In genomic region chr16:42874910-42875851, GRCm38 (mm10) we compare ENCODE assay signal across 8 mouse cellular contexts. TPM values are rescaled to one million over a fixed set of nuclear protein-coding genes. Genes with fewer than 3 reads are reported as not detected.
DNase-seq lines count a peak whose midpoint lies in the region; ATAC-seq and TF ChIP-seq lines count a peak whose summit lies in the region.

No protein-coding gene starts in this region.

- peak; percentile 100 for DNase-seq in 3T3-L1 (ENCODE audit: low read depth, low spot score)
- DNase-seq in adrenal gland, postnatal 4 days (ENCODE audit: low spot score in 2 of 2): peak; percentile 94 to 97
- DNase-seq in embryonic facial prominence, embryonic 14.5 days (ENCODE audit: low spot score): peak; percentile 100
- peak; percentile 98 to 99 for DNase-seq in heart, adult 2 months
- DNase-seq in kidney, adult 8-10 months: peak; percentile 100
- peak; percentile 96 to 97 for DNase-seq in spleen, postnatal 10 days (ENCODE audit: low spot score in 2 of 2)

- no peaks in the 10 kb centered on the region for H3K27me3 ChIP-seq in embryonic facial prominence, embryonic 14.5 days (replicated peaks; ENCODE audit: control insufficient read depth, insufficient read depth, low read length)
- no peaks in the 10 kb centered on the region for H3K27me3 ChIP-seq in heart, adult 2 months (ENCODE audit: control insufficient read depth, insufficient read depth, low read length)
- no peaks in the 10 kb centered on the region for H3K27me3 ChIP-seq in limb, embryonic 13.5 days
- no peaks in the 10 kb centered on the region for H3K27me3 ChIP-seq in midbrain, embryonic 16.5 days (ENCODE audit: control insufficient read depth, insufficient read depth, low read depth, low read length)

- H3K4me3 ChIP-seq in embryonic facial prominence, embryonic 14.5 days (ENCODE audit: low read depth, low read length): peak overlapping the region; percentile 67
- peak overlapping the region; percentile 65 for H3K4me3 ChIP-seq in heart, adult 2 months
- peak overlapping the region; percentile 60 for H3K4me3 ChIP-seq in limb, embryonic 13.5 days
- peak overlapping the region; percentile 59 for H3K4me3 ChIP-seq in midbrain, embryonic 16.5 days (ENCODE audit: low read depth, low read length)

- under 1% methylated on average over 46 of the region's 54 CpGs for WGBS in embryonic facial prominence, embryonic 14.5 days
- WGBS in heart, adult 2 months: under 1% methylated on average over 54 of the region's 54 CpGs
- 0% methylated on average over 53 of the region's 54 CpGs for WGBS in limb, embryonic 13.5 days
- under 1% methylated on average over 54 of the region's 54 CpGs for WGBS in midbrain, embryonic 16.5 days

- TF ChIP-seq EP300 in heart, adult 2 months (IDR thresholded peaks at IDR 0.05; ENCODE audit: insufficient read depth, low read depth, low read length): peak; percentile 56; the same call in 1 of the 2 replicates

- H3K9ac ChIP-seq in embryonic facial prominence, embryonic 14.5 days (ENCODE audit: low read depth, low read length): peak overlapping the region; percentile 85
- H3K9ac ChIP-seq in heart, adult 2 months (ENCODE audit: low read depth, low read length): peak overlapping the region; percentile 63
- peak overlapping the region; percentile 63 for H3K9ac ChIP-seq in limb, embryonic 13.5 days
- peak overlapping the region; percentile 70 for H3K9ac ChIP-seq in midbrain, embryonic 16.5 days (ENCODE audit: low read depth, low read length)

- TF ChIP-seq CTCF in heart, adult 2 months (IDR thresholded peaks at IDR 0.05): peak; percentile 27

- intact Hi-C loops in heart, adult 2 months (cut with DNase I): loop anchor here (5.0 kb wide), 2 partner anchors 487 to 702 kb away; no protein-coding TSS in a partner anchor

- H3K4me1 ChIP-seq in embryonic facial prominence, embryonic 14.5 days (ENCODE audit: control insufficient read depth, insufficient read depth, low read length): no peaks in the 10 kb centered on the region; the same call in 1 of the 2 replicates
- H3K4me1 ChIP-seq in heart, adult 2 months (ENCODE audit: control insufficient read depth, insufficient read depth, low read length): no peaks in the 10 kb centered on the region; the same call in 1 of the 2 replicates
- H3K4me1 ChIP-seq in limb, embryonic 13.5 days: peaks cover 14% of the 10 kb centered on the region
- H3K4me1 ChIP-seq in midbrain, embryonic 16.5 days (ENCODE audit: control insufficient read depth, insufficient read depth, low read length): peaks cover 7% of the 10 kb centered on the region

- ATAC-seq in embryonic facial prominence, embryonic 14.5 days (ENCODE audit: low read depth): peak; percentile 96
- ATAC-seq in limb, embryonic 13.5 days (ENCODE audit: low FRiP score, low read depth): peak; percentile 96
- ATAC-seq in midbrain, embryonic 16.5 days: peak; percentile 98

- H3K79me2 ChIP-seq in heart, adult 2 months (replicated peaks; ENCODE audit: control insufficient read depth, insufficient read depth, low read length): no peaks in the 10 kb centered on the region

- H3K9me3 ChIP-seq in embryonic facial prominence, embryonic 14.5 days (ENCODE audit: control insufficient read depth, low read length): no peaks in the 10 kb centered on the region
- no peaks in the 10 kb centered on the region for H3K9me3 ChIP-seq in limb, embryonic 13.5 days
- no peaks in the 10 kb centered on the region for H3K9me3 ChIP-seq in midbrain, embryonic 16.5 days (replicated peaks; ENCODE audit: control insufficient read depth, low read length, poor library complexity, severe bottlenecking)

- peak overlapping the region; percentile 59 for H3K4me2 ChIP-seq in embryonic facial prominence, embryonic 14.5 days (ENCODE audit: low read depth, low read length)
- peak overlapping the region; percentile 53 for H3K4me2 ChIP-seq in limb, embryonic 13.5 days (replicated peaks)
- peak overlapping the region; percentile 61 for H3K4me2 ChIP-seq in midbrain, embryonic 16.5 days (ENCODE audit: low read length)

- H3K36me3 ChIP-seq in embryonic facial prominence, embryonic 14.5 days (ENCODE audit: control insufficient read depth, insufficient read depth, low read length): no peaks in the 10 kb centered on the region
- H3K36me3 ChIP-seq in heart, adult 2 months (ENCODE audit: control insufficient read depth, insufficient read depth, low read length): peaks cover 4% of the 10 kb centered on the region
- H3K36me3 ChIP-seq in limb, embryonic 13.5 days: no peaks in the 10 kb centered on the region
- H3K36me3 ChIP-seq in midbrain, embryonic 16.5 days (ENCODE audit: control insufficient read depth, insufficient read depth, low read length): no peaks in the 10 kb centered on the region

- TF ChIP-seq POLR2A in heart, adult 2 months (IDR thresholded peaks at IDR 0.05; ENCODE audit: insufficient read depth, low read depth, low read length): peak; percentile 68

- H3K27ac ChIP-seq in embryonic facial prominence, embryonic 14.5 days (replicated peaks; ENCODE audit: low read depth, low read length): peak overlapping the region; percentile 99
- H3K27ac ChIP-seq in heart, adult 2 months: peak overlapping the region; percentile 98
- peak overlapping the region; percentile 98 for H3K27ac ChIP-seq in limb, embryonic 13.5 days
- H3K27ac ChIP-seq in midbrain, embryonic 16.5 days (ENCODE audit: low read length): peak overlapping the region; percentile 95

RNA-seq across cellular contexts. Expression of gene Zbtb20, which starts 0.5 kb away (rescaled TPM):
- total RNA-seq in adrenal gland, postnatal 4 days (2021): 10 to 100 TPM; 78.8 to 85.4 TPM
- 20.6 and 23.6 TPM in 2 replicates for polyA plus RNA-seq in embryonic facial prominence, embryonic 14.5 days (2014; fragmentation: Nextera tagmentation; extraction: Ambion mirVana)
- total RNA-seq in heart, adult 2 months (2021): 100 to 1,000 TPM; 161 to 199 TPM
- polyA plus RNA-seq in heart, adult 2 months (2012; rRNA removed): 31.1 TPM in 2 replicates
- polyA plus RNA-seq in limb, embryonic 13.5 days (2015; fragmentation: Nextera tagmentation; extraction: Ambion mirVana): 22.8 and 22.9 TPM in 2 replicates
- polyA plus RNA-seq in midbrain, embryonic 16.5 days (2015; fragmentation: Nextera tagmentation; extraction: Ambion mirVana): 60.7 and 66.9 TPM in 2 replicates

Comparison
In these comparisons a context has a peak if more than half of its experiments do, and no peak if none do; other contexts are left out.
1. Peak in every context shown above with its lines: DNase-seq, ATAC-seq, H3K4me3 ChIP-seq and H3K27ac ChIP-seq.